Mouse (Mus musculus): Measurements from ENCODE around the gene Sh3bp2.

The Sh3bp2 gene

DNA sequence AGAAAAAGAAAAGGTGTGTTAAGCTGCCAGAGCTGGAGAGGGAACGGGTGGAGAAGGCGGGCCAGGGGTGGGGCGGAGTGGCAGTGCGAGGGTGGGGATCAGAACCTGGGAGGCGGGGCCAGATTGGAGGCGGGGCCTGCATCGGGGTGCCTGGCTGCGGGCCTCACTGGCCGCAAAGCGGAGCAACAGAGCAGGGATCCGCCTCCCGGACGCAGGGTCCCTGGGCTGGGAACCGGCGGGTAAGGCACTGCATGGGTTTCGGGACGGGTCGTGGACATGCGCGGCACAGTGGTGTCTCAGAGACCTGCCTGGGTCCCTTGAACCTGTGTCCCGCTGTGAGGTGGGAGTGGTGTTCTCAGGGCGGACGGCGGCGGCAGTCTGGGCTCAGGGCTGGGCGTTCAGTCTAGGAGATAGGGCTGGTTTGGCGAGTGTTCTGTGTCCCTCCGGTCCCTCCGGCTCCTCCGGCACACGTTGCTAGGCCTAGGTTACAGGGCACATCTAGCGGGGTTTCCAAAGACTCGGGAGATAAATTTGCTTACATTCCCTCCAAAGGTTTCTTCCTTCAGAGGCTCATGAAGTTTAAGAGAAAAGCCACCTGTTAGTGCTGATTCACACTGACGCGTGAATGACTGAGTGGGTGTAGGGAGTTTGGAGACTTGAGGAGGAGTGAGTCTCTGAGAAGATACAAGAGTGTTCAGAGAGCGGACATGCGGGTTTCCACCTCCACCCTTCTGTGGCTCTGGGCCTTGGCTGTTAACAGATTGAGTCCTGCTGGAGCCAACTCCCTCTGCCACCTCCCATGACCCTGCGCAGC lies at the start of gene Sh3bp2:
Gene Sh3bp2, plus strand, starts transcription at position 176 of the 814 bp plus-strand sequence.
- peak; percentile 81 for DNase-seq

DNA sequence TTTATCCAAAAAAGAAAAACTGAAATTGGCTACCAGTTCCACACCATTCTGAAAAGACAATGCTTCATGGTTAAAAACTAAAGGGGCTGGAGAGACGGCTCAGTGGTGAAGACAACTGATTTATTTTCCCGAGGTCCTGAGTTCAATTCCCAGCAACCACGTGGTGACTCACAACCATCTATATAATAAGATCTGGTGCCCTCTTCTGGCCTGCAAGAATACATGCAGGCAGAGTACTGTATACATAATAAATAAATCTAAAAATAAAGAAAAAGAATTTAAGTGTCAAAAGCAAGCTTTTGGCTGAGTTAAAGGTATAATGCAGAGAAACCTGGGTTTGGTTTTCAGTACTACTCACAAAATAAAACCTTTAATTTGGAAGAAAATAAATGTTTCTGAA lies 44.7 kb upstream of the Sh3bp2 start:
- DNase-seq, result no peak

DNA sequence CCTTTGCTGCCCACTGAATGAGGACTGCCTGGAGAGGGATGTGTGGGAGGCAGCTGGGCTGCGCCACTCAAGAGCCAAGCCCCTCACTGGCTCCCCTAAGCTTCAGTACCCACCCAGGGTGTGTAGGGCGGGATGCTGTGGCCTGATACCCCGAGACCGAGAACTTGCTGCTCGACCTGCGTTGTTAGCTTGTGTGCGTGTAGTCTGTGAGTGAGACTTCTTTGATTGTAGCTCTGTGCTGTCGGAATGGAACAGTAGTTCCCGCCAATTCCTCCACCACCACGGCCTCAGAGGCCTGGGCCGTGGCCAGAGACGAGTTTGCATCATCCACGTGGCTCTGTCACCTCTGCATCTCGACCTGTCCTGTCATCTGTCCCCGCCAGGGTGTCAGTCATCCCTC lies 39.9 kb upstream of the Sh3bp2 start:
- no peak for DNase-seq

DNA sequence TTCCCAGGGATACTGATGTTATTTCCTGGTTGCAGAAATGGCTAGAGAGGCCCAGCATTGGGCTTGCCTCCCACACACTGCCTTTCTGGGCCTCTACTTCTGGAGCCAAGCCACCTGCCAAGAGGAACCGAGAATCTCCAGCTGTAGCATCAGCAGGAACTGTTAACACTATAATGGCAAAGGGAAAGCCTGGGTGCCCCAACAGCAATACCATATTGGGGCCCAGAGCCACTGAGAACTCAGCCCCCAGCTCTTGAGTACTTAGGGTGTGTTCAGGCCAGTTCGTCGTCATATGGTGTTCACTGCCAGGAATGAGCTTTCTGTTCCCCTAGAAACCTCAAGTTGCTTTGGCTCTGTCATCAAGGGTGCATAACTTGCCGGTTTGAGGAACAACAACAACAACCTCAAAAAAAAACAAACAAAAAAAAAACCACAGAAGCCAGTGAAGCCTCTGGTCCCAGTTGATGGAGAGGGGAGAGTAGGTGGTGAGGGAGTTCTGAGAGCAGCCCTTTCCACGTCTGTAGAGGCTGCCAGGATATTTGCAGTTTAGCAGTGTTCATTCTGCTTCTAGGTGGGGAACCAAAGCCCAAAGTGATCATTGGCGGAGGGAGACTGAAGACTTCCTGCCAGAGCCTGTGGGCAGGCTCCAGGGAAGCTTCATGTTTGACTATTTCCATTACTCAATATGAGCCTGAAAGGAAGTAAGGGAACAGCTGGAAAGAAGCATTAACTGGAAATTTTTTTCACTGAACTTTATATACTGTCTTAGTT lies 38.1 kb upstream of the Sh3bp2 start:
- no peak for DNase-seq

DNA sequence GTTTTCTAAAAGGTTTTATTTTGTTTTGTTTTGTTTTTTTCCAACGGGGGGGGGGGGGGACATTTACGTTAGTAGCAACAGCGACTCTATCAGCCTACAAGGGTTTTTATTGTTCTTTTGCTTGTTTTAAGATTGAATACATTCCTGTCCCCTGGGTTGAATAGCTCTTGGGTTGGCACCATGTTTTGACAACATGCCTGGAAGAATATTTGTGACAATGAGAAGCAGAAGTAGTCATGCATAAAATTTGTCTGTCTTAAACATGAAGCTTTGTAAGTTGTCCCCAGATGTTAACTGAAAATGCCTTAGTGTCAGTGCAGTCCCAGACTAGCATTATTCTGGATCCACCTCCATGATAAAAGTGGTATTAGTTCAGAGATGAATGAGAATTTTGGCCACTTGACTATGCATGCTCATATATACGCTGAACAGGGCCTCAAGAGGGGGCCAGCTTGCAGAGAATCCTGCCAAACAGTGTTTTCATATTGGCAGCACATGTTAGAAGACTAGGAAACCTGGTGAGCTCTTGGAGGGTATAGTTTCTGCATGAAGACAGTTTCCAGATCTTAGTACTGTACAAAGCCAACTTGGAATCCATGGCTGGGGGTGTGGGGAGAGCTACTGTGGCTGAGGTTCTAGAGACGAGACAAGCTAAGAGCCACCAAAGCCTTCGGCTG lies 36.8 kb upstream of the Sh3bp2 start:
- DNase-seq, result no peak

DNA sequence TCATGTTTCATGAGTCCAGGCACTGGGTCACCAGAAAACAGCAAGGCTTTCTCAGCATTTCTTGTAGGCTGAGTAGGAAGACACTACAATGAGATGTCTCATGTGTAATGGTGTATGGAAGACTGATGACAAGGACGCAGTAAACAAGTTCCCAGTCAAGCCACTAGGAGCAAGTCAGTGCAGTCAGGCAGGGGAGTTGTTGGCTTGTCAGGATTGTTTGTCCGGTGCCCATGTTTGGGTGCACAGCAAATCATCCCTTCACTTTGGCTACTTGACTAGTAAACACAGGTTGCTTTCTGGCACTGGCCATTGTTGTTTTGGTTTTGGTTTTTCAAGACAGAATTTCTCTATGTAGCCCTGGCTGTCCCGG lies 36.2 kb upstream of the Sh3bp2 start:
- DNase-seq, result no peak

DNA sequence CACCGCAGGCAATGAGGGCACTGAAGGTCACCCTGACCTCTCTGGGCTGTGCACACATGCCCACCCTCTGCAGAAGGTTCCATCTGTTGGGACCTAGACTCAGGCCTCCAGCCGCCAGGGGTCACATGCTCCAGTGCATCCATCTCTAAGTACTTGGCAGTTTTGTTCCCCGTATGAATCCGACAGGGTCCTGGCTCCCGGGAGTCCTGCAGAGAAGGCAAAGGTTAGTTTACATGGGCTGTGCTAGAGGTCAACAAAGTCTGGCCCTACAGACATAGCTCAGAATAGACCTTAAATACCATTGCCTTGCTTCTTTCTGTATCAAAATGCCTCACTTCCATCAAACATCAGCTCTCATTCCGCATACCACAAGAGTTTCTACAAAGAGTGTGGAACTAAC lies 28.9 kb upstream of the Sh3bp2 start:
- DNase-seq, result no peak

DNA sequence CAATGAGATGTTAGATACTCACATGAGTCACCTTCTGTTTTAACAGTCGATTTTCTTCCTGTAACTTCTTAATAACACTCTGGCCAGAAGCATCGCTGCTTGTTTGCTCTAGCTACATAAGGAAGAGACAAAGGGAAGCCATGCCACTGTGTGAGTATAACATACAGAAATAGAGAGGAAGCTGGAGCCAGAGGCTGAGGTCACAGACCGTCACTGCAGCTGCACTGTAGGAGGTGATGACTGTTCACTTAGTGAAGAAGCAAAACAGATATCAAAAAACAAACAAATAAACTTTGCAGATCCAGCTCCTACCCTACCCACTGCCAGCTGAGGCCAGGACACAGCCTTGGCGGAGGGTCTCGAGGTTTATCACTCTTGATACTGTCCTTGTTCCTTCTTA lies 24.8 kb upstream of the Sh3bp2 start:
- DNase-seq, result no peak

DNA sequence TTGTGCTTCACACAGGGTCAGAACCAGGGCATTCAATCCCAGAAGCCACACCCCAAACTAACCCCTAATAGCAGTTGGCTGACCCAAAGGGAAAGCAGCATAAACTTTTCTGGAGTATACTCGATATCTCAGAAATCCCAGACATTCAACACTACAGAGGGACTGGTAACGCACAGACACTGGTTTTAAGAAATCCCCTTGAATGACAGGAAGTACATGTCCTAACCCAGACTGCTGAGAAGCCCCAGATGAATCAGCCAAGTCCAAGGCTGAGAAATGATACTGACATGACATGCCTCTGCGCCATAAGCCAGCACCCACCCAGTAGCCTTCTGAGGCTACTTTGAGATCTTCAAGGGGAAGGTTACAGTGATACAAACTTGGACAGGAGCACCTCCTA lies 24.1 kb upstream of the Sh3bp2 start:
- no peak for DNase-seq

DNA sequence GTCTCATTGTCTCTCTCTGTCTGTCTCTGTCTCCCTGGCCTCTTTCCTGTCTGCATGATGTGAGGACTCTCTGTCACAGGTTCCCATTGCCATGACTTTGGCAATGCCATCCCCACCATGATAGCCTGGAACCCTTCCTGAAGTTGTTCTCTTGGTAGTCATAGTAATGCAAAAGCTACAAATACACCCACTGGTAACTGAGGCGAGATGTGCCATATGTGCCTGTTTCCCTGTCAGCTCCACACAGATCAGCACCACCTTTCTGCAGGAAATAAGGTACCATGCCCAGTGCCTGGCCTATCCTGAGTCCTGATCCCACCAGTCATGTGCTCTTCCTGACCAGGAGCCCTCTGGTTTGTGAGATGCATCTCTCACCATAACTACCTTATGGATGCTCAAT lies 23.2 kb upstream of the Sh3bp2 start:
- DNase-seq, result no peak

DNA sequence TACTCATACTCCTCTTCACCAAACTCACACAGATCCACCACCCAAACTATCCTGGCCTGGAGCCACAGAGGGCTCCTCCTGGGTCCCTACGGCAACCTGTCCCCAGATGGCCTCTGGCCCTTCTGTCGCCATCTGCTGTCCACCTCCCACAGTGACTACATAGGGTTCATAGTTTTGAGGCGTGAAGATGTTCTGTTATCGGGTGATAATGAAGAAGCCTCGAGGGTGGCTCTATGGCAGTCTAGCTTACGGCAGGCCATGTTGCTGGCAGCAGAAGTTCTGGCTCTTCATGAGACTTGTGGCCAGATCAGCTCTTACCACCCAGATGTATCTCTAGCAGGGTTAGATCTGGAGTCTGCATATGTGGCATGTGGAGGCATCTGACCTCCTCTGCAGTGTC lies 22.8 kb upstream of the Sh3bp2 start:
- no peak for DNase-seq

DNA sequence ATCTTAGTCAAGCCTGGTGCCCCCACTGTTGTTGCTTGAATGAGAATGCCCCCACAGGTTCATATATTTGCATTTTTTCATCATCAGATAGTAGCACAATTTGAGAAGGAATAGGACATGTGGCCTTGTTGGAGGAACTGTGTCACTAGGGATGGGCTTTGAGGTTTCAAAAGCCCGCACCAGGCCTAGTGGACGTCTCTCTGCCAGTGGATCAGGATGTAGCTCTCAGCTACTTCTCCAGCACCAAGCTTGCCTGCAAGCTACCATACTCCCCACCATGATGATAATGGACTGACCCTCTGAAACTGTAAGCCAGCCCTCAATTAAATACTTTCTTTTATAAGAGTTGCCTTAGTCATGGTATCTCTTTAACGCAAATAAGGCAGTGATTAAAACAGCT lies 13.2 kb upstream of the Sh3bp2 start:
- DNase-seq, result no peak

DNA sequence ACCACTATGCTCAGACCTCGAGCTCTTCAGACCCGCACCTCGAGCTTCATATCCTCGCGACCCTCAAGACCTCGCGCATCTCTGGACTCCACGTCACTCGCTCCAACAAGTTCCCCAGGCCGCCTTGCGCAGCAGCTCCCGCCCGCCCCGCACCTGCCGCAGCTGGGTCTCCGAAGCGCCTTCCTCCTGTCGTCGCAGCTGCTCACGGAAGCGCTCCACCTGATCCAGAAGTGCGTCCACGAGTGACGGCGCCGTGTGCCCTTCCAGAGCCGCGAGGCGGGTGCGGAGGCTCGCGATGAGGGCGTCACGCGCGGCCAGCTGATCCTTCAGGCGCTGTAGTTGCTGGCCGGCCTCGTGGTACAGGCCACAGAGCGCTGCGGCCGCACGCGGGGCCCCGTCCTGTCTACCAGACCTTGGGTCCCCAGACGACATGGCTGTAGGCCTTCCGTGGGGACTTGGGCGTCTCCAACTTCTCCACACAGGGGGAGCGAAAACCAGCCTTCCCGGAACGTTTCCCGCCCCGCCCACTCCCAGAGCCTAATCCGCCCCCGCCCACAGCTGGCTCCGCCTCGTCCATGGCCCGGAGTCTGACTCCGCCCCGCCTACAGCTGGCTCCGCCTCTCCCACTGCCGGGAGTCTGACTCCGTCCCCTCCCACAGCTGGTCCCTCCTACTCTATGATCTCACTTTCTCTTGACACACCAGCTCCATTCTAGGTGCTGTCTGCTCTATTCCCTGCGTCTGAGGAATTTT lies 12.0 kb upstream of the Sh3bp2 start, which contains the start of gene Tnip2:
Gene Tnip2, minus strand, starts transcription at position 526 of the 752 bp plus-strand sequence.
- peak; percentile 73 for DNase-seq

DNA sequence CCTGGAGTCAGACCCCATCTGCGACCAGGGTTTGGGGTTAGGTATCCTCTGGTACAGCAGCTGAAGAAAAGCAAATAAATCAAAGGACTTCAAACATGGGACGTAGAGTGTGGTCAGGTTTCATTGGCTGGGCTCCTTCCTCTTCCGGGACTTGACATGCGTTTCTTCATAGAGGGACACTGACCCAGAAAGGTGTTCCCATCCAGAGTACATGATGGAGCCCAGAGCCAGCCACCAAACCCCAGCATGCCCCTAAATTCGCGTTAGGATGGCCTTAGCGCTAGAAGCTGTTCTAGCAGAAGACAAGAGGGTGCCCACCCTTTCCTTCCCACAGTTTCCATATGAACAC lies 11.4 kb upstream of the Sh3bp2 start:
- DNase-seq, result no peak

DNA sequence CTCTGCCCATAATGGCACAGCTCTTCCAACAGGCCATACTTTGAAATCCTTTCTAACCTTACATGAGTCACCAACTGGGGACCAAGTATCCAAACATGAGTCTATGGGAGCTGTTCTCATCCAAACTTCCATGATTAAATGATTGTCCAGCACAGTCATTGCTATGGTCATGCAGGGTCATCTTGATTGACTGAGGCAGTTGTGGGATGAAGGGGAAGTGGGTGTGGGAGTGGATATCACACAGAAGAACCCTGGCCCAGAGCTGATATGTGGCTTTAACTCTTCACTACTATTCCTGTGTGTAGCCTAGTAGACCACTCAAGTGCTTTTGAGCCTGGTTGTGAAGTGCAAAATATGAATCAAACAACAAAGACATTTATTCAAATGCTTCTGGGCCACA lies 10.5 kb upstream of the Sh3bp2 start:
- no peak for DNase-seq

DNA sequence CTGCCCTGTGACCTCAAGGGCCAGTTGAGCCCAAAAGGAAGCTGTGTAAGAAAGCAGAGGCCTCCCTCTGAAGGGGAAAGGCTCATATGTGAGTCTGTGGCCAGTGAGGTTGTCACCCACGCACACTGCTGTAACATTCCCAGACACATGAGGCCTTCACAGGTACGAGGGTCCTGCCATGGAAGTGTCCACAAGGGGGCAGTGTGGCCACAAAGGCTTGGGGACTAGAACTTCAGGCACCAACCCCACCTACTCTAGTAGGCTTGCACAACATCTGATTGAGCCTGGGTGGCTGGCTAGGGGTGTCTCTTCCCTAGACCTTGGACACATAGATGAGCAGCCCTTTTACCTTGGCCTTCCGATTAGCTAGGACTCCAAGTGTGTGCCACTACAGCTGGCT lies 7.7 kb upstream of the Sh3bp2 start:
- DNase-seq, result peak; percentile 77

DNA sequence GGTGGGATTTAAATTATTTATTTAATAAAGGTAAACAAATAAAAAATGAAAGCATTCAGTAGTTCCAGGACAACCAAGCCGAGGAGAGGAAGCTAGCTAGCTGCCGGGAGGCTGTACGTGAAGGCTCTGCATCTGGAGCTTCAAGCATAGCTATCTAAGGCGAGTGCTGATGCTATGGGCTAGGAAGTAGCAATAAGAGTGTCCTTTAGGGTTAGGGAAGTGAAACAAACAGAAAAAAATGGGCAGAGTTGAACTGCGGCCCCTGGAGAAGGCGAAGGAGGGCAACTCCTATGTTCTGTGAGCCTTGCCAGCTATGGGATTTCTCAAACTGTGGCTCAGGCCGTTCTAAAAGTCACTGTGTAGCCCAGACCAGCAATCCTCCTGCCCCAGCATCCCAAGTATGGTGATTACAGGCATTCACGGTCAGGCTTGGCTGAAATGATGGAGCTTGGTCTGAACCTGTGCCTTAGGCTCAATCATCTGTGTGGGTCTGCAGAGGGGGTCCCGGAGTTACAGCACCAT lies 6.2 kb upstream of the Sh3bp2 start:
- no peak for DNase-seq

DNA sequence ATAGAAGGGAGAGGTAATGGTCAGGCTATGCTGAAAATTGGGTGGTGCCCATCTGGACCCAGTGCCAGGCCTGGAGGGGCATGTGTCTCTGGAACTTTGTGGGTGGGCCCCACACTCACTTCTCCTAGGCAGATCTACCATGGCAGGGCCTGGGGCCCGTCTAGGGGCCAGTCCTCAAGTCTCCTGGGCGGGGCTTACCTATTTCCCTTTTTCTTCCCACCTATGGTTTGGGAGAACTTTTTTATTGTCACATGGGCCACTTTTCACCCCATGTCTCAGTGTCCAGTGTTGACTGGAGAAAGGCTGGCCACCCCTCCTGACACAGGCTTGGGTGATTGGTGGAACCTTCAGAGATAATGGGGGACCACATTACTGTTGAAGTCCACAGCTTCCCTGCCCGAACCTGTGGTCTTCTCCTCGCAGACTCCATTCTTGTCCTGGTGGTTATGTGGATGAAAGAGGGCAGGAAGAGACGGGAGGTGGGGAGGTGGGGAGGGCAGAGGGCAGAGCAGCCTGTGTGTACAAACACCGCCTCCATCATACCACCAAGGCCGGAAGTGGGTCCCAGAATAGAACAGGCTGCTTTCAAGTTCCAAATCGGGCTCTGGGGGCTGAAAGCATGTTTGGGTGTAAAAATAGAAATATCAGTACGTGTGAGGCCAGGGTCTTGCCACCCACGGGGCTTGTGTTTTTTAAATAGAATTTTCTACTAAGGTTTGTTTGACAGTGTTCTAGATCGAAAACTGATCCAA lies 5.0 kb upstream of the Sh3bp2 start:
- DNase-seq, result no peak

DNA sequence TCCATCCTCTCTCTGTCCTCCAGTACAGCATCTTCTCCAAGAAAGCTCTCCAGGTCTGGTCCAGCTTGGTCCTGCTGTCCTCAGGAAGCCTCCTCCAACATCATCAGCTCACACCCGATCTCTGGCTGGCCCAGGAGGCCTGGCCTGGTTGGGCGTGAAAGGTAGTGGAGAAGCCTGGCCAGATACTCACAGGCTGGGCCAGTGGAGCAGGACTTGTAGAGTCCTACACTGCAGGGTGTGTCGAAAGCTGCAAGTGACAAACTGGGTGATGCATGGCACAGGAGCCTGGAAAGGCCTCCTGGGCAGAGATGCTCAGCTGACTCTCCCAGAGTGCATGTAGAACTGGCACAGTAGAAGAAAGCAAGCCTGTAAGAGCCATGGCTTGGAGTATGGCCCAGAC lies 4.3 kb upstream of the Sh3bp2 start:
- DNase-seq, result no peak

DNA sequence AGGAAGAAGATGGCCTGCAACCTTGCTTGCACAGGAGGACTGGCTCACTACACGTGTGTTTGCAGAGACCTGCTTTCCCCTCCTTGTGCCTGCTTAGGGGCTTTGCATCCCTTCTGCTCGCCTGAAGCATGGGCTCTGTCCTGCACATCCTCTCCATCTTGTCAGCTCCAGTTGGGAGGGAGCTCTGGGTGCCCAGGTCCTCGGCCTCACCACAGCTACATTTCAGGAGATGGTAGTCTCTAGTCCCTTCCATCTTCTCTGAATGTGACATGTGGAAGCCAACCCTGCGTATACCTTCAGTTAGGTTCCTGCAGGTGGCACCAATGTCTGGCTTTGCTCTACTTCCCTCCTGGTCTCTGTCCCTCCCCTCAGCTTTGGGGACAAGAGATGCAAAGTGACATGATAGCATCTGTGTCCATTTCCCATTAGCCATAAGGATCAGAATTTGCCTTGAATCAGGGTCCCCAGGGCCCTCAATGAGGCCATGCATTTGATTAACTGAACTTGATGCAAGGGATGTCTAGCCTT lies 1.6 kb upstream of the Sh3bp2 start:
- DNase-seq, result no peak

DNA sequence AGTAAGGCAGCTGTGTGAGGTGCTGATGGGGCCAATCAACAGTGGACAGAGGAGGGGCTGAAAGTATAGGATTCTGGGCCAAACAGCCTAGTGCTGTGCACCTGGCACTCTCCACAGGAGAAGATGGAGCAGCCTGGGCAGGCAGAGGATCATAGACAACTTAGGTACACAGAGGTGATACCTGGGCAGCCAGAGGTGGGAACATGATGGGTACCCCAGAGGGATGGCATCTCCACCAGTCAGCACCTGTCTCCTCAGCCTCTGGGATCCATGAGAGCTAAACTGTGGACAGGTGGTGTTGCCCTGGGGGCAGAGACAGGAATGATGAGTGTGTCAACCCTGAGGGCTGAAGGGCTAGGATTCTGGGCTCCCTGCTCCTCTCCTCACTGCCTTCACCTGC lies 1.1 kb upstream of the Sh3bp2 start:
- no peak for DNase-seq

DNA sequence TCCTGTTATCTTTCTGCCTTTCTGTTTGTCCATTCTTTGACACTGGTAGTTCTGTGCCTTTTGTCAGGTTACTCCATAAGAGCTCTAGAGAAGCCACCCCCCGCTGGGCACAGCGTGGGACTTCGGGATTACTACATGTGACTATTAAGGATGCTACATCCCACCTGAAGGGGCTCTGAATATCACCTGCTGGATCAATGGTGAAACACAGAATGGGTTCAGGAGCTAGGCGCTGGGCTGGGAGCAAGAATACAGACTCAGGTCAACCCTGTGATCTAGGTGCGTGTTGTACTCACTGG lies 788 bp downstream of the Sh3bp2 start:
- DNase-seq, result no peak

All from cerebellum, adult 9-10 months (tissue).